Mouse (Mus musculus): ENCODE measurements around the gene Esf1.
"Not testable (repeated sequence)": the region's sequence is repeated elsewhere in the genome, so short reads cannot be mapped to it uniquely, and the experiment has no call there.

Gene Esf1

DNA sequence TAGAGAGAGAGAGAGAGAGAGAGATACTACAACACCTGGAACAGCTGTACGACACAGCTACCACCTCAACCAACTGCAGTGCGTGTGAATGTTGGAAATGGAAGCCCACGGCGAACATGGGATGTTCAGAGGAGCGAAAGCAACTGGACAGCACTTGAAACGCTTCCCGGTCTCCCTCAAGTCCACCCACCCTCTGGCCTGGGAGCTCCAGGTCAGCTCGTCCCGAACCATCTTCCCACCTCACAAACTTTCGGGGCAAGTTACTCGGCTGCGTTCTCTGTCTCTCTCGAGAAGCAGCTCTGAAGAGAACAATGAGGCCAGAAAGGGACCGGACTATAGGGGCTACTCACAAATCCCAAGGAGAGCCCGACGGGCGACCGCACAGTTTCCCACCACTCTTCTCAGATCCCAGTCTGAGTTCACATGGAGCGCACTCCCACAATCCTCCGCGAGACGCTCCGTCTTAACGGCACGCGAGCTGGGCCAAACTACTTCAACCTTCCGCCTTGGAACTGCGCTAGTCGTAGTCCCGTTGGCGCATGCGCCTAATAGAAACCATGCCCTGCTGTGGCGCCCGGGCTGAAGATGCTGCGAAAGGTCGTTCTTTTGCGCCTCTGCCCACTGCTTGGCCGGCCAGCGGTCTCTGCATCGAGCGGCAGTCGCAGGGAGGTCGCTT, at the start of gene Esf1, which contains the start of gene Ndufaf5:
TSS of gene Esf1 (minus strand) at position 438 of the 676 bp plus-strand sequence.
TSS of gene Ndufaf5 (plus strand) at position 523 of the 676 bp plus-strand sequence.
- peak; percentile 99 for DNase-seq (ENCODE audit: low read depth, low spot score)

DNA sequence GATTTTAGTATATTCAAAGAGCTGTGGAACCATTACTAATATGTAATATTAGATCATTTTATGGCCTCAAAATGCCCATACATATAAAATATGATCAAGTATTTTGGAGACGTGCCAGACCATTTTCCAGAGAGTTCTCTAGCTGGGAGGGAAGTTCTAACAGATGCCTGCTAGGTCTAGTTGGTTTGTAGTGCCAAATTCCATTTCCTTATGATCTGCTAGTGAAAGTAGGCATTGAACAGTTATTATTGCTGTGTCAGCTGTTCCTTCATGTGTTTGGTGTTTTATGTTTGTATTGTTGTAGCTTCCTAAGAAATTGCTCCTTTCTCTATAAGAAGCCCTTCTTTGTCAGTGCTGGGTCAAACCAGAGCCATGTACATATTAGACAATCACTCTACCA, 45.6 kb upstream of the Esf1 start:
- no peak for DNase-seq (ENCODE audit: low read depth, low spot score)

DNA sequence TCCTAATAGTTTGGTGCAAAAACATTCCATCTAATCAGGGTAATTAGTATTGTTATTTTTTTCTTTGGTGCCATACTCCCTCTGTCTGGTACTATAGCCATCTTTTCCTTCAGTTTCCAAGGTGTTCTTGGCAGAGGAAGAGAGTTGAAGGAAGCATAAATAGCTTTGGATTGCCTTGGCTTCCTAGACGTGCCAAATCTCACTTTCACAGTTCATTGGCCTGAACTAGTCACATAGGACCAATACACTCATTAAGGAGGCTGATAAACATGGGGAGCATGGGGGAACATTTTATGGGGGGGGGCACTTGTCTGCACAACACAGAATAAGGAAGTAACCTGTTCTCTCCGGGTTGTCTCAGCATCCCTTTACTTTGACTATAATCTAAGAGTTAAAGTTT, 45.1 kb upstream of the Esf1 start:
- DNase-seq (ENCODE audit: low read depth, low spot score): no peak

DNA sequence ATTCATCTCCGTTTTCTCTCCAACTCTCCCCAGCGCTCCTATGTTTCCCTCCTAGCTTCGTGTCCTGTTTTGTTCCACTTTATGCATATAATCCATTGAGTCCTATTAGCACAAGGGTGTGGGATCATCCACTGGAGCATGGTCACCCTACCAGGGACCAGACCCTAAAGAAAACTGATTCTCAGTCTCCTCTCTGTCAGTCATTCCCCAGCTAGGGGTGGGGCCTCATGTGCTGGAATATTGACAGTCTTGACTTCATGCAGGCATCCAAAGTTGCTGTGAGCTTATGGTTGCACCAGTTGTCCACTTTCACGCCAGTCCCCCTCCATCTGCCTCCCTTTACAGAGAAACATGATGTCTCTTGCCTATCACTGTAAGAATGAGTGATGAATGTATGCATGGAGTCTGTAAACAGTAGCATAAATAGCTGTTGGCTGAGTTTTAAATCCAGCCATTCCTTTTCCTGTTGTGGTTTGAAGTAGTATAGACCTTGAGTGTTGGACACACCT, 44.2 kb upstream of the Esf1 start:
- DNase-seq (ENCODE audit: low read depth, low spot score): no peak

DNA sequence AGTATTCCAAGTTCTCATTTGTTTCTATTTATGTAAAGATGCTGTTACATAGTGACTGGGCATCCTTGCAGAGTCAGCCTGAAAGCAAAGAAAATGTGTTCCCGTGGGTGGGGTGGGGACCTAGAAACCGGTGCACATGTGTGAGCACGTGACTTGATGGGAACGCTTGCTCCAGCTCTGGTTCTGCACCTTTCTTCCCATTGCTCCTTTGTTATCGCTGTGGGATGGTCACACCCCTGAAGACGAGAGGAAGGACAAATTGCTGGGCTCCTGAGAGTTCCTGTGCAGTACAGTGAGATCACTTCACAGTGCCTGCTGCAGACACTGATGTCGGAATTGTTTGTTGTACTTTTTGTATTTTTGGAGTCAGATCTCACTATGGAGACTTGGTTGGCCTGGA, 33.4 kb upstream of the Esf1 start:
- DNase-seq (ENCODE audit: low read depth, low spot score): peak; percentile 4

DNA sequence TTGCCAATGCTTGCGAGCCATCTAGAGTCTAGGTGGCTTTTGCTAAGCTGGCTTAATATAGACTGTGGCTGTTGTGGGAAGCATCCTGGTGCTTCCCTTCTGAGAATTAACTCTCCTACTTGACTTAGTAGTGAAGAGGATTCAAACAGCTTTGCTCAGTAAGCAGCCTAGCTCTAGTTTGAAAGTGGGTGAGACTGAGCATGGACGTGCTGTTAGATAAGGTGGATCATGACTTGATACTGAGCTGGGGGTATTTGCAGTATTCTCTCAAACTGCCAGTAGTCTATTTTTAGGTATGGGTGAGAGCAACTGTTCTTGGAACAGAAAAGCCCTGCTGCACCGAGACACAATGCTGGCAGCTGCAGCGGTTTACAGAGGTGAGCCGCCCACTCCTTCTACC, 32.2 kb upstream of the Esf1 start:
- no peak for DNase-seq (ENCODE audit: low read depth, low spot score)

DNA sequence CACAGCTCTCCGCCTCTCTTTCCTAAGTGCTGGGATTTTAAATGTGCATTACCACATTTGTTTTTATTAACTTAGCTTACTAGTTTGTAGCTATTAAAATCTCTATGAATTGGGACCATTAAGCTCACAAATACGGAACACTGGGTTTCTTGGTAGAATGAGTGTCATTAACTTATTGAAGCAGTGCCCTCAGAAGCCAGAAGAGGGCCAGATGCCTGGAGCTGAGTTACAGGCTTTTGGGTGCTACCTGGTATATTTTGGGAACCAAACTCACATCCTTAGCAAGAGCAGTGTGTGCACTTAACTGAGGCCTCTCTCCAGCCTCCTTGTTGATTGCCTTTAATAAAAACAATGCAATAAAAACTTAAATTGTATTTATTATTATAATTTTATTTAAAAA, 30.3 kb upstream of the Esf1 start:
- DNase-seq (ENCODE audit: low read depth, low spot score): no peak

DNA sequence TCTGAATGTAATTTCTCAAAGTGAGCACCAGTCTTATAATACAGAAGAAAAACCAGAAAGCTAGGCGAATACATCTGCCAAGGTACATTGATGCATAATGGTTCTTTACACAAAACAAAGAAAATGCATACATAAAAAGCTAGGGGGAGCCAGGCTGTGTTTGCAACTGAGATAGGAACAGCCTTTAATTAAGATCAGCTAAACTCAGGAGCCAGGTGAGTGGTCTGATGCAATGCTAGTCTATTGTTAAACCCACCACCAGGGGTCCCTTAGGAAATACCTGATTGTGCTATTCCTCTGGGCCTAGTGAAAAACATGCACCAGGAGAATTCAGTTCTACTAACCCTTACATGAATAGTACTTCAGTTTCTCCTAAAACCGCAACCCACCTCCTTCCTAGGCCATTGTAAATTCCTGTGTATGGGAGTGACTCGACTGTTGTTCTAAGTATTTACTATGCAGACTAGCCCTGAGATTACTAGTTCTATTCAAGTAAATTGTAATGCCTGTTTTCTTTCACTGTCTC, 15.4 kb upstream of the Esf1 start:
- DNase-seq (ENCODE audit: low read depth, low spot score): peak; percentile 63

DNA sequence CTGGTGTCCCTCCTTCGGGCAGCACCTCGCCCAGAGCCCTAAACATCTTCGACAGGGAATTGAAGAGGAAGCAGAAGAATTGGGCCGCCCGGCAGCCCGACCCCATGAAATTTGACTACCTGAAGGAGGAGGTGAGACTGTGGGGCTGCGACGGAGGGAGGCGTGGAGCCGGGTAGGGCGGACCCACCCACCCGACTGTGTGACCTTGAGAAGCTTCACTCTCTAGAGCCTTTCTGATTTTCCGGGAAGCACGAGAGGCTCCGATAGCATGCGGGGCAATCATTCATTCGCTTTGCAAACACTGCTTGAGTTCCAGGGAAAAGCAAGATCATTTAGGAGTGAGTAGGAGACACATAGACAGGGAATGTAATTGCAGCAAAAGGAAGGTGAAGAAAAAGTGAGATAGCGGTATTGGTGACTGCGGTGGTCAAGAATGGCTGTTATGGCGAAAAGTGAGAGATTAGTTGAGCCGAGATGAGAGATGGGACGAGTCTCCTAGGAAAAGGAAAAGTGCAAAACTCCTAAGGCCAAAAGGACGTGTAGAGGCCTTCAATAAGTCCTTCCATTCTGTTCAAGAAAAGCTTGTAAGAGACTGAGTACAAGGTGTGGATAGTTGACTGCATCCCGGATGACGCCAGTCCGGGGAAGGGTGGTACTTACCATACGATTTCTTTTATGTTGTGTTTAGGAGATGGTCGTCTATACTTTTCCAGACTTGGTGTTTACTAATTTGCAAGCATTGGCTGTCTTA, 614 bp upstream of the Esf1 start:
- peak; percentile 91 for DNase-seq (ENCODE audit: low read depth, low spot score)

DNA sequence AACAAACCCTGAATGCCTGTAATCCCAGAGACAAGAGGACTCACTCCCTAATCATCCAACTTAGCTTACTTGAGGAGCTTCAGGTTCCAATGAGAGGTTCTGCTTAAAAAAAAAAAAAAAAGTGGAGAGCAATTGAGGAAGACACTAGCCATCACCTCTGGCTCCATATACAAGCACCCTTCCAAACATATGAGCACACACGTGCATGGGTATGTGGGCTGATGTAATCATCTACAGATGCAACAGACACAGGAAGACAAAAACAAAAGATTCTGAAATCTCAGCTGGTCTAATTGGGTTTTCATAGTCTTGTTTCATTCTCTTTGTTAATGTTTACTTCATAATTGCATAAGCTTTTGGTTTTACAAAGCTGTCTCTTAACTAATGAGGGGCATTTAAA, 1.3 kb downstream of the Esf1 start:
- no peak for DNase-seq (ENCODE audit: low read depth, low spot score)

DNA sequence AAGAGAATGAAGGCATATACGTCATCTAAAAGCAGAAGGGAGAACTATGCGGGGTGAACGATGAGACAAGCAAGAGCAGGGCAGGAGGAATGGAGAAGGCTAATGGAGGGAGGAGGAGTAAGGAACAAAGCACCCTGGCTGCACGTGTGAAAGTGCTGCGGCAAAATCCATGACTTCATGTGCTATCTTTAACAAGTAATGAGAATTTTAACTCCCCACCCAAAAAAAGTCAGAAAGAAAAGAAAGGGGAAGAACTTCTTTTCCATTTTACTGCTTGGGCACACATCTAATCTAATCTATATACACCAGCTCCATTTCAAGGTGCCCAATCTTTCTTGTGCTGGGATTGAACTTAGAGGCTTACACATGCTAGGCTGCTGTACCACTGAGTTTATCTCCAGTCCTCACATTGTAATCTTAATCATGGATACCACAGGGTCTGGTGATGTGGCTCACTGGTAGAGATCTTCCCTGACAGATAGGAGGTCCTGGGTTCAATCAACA, 7.0 kb downstream of the Esf1 start:
- no peak for DNase-seq (ENCODE audit: low read depth, low spot score)

DNA sequence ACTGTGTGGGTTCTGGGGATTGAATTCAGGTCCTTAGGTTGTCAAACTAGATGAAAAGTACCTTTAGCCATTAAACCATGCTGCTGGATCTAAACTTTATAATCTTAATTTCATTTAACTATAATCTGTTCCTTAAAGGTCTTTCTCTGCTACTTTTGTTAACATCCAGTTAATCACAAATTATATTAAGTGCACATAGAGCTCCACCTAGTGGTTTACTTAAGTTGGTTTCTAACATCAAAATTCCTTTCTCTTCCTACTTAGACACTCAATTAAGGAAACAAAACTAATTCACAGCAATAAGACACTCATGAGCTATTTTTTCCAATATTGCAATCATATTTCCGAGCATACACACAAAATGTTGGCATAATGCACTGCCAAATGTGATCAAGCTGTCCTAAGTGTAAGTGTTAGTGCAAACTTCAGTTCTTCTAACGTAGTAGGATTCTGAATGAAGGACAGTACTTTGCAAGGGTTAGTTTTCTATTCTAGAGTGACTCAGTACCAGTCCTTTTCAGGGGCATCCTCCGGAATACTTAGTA, 11.1 kb downstream of the Esf1 start:
- DNase-seq (ENCODE audit: low read depth, low spot score): peak; percentile 19

DNA sequence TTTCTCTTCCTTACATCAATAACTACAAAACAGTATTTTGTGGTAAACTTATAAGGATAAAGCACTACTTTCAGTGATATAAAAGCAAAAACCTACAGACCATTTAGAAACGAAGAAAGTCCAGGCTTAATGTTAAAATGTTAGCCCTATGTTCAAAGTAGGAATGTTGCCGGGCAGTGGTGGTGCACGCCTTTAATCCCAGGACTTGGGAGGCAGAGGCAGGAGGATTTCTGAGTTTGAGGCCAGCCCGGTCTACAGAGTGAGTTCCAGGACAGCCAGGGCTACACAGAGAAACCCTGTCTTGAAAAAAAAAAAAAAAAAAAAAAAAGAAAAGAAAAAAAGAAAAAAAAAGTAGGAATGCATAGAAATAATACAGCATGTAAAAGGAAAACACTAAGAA, 18.6 kb downstream of the Esf1 start, which contains the start of gene Gm17374:
TSS of gene Gm17374 (plus strand) at position 301 of the 400 bp plus-strand sequence.
- not testable (repeated sequence) for DNase-seq (ENCODE audit: low read depth, low spot score)

DNA sequence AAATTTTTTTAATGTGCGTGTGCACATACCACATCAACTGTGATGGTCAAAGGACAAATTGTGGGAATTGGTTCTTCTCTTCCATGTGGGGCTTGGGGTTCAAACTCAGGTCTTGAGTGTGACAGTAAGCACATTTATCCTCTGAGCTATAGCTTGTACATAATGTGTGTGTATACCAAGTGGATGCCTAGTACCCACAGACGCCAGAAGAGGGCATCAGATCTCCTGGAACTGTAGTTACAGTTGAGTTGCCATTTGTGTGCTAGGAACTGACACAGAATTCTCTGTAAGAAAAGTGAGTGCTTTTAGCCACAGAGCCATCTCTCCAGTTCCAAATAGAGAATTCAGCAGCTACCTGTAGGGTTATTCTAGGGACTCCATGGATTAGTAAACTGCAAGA, 44.8 kb downstream of the Esf1 start:
- DNase-seq (ENCODE audit: low read depth, low spot score): peak; percentile 60

DNA sequence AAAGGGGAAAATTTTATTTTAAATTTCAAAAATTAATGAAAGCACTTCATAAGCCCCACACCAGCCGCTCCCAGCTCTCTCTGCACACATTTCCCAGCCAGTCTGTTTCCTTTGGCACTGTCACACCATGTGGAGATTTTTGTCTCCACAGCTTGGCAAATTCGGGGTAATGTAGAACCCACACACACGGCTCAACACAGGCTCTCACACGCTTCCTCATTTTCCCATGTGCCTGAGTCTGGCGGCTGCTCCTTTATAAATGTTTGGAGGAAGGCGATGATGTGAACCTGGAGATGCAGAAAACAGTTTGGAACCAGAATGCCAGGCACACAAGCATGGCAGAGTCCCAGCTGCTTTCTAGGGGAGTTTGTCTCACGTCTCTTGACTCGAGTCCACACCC, 56.5 kb downstream of the Esf1 start:
- DNase-seq (ENCODE audit: low read depth, low spot score): no peak

DNA sequence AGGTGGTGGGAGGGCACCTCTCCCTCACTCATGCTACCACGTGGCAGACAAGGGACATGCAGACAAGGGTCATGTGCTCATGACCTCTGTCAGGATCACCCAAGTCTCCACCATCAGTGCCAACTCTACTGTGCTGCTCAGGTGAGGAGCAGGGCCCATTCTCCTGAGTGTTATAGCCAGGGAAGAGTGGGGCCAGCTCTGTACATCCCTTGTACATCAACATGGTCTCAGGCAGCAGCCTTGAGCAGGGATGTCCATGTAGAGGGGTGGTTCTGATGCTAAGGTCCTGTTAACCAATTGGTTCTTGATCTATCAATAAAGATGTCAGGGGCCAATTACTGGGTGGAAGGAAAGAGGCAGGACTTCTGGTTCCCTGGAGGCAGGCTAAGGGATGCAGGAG, 61.4 kb downstream of the Esf1 start:
- no peak for DNase-seq (ENCODE audit: low read depth, low spot score)

DNA sequence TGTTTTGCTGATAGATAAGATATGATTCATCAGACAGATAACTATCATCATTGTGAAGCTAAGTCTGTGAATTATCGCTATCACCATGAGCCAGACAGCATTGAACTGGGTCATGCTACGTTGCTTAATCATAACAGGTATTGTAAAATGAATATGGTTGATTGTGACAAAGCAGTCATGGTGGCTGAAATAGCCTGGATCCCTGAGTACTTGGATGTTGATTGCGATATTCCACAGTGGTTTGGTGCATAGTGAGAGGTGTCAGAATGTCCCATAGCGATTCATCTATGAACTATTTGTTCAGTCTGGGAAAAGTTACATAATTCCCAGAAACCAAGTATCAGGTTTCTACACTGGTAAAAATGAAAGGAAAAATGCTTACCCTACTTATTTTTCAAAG, 62.7 kb downstream of the Esf1 start:
- no peak for DNase-seq (ENCODE audit: low read depth, low spot score)

DNA sequence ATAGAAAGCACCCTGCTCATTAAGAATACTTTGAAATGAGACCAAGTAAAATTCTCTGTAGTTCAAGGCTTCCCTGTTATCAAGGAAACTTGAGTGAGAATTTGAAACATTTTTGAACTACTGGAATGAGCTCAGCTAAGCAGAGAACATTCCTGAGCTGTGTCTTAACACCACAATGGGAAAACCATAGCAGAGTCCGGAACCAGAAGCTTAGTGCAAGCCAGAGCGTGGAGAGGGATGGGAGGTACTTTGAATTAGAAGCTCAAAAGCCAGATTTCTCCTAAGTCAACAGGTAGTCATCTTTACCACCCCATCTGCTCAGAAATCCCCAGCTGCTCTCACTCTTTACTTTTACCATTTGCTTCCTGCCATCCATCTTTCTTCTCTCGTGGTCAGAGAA, 65.4 kb downstream of the Esf1 start:
- no peak for DNase-seq (ENCODE audit: low read depth, low spot score)

DNA sequence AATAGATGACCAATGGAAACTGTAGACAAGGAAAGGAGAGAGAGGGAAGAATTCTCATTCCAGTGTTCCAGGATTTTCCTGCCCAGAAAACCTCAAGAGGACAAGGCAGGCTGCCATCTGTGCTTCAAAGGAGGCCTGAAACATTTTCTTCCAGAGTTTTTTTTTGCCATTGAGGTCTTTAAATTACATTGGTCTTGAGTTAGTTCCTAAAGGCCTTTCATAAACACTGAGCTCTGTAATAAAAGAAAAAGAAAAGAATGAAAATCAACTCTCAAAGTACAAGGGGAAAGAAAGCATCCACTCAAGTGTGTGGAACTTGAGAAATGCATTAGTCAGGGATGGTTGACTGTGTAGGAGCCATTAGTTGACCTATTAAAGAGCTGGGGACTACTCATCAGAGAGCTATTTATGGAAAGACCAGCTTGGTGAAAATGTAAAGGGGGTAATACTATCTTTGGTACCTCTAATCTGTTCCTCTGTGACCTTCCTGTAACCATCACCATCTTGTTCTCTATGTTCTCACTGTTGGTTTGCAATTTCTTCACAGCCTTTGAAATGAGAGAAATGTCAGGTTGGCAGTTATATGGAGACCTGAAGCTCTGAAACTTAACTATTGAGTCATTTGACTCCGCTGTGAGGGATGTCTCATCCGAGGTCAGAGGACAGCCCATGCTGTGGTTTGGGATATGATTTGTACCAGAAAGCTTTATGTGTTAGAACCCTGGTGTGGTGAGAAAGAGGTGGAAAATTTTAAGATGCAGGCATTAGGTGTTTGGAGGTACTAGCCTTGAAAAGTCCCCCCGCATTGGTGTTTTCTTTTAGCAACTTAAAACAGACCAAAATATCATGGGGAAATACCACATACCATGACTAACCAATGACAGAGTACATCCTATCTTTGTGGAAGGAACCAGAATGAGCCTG, 69.6 kb downstream of the Esf1 start:
- no peak for DNase-seq (ENCODE audit: low read depth, low spot score)

DNA sequence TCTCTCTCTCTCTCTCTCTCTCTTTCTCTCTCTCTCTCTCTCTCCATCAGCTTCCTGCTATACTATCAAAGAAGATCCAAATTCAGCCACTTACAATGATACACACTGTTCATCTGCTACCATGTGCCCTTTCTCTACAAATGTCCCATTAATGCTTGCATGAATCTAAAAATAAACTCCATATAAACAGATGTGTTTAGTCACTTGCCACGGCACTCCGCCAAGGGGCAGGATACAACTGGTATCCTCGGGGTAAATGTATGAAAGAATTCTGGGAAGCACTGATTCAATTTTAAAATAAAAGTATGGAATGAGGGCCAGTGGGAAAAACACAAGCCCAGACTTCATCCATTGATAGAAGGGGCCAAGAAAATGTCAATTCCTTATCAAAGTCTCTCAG, 70.4 kb downstream of the Esf1 start:
- DNase-seq (ENCODE audit: low read depth, low spot score): no peak

DNA sequence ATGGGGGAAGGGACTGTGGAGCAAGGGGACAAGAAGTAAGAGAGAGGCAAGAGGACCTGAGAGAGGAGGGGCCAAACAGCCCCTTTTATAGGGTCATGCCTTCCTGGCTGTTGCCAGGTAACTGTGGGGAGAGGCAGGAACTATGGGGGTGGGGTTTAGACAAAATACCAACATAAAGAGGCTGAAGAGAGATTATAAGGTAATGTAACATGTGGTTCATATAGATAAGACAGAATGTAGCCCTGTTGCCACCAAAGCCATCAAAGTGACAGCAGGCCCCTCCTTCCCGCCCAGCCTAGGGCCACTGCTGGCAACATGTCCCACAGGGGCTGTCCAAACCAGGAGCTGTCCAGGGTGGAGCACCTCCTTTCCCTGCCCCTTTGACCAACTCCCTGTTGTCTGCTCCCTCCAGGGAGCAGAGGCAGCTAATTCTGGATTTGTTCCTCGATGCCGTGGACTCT, 73.2 kb downstream of the Esf1 start:
- DNase-seq (ENCODE audit: low read depth, low spot score): no peak

All from ES-CJ7 (cell line).